Mouse (Mus musculus) granulocyte monocyte progenitor cell, adult 5-6 weeks (primary cell): ENCODE measurements at regions not wholly inside any gene's neighbourhood (a gene's known extent, or its start where the extent isn't known, plus 50 kb on each side); places are given as distances from the start of the nearest gene placed in this dataset.

Experiments
- ATAC-seq: replicated peaks from 2 replicates; pipeline ENCODE4 v1.8.0; 2016; ENCODE audit warnings: mild to moderate bottlenecking, moderate TSS enrichment, inconsistent platforms; ENCODE audit not compliant: poor library complexity, severe bottlenecking

DNA sequence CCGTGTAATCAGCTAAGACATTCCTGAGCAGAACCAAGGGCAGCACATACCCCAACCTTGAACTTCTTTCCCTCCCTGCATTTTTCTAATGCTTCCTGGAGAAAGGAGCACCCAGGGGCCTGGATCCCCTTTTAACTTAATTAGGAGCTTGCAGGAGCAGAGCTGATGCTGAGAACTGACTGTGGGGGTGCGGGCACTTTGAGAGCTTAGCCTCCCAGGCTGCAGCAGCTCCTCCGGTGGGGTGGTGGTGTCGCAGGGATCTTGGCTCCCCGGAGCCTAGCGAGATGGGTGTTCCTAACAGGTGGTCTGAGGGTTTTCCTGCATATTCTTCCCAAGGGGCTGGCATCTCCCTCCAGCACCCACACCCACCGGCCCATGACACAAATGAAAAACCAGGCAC lies 289.4 kb downstream of the Mycn start:
- no peak for ATAC-seq

DNA sequence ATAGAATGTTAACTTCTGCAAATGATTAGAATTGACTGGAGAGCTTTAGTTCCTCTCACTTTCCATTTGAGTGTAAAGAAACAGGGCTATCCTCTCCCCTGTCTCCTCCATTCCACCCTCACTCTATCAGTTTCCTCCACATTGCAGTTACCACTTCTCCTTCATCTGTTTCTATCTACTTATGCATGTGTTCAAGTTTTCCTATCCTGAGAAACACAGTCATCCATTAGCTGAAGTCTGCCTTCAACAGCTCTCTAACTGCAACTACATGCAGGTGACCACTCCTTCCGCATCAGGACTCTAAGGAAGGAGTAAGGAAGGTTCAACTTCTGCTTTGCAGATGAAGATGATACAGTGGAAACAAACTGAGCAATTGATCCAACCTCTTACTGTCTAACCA lies 291.4 kb downstream of the Mycn start:
- no peak; the same call in 1 of the 2 replicates for ATAC-seq

DNA sequence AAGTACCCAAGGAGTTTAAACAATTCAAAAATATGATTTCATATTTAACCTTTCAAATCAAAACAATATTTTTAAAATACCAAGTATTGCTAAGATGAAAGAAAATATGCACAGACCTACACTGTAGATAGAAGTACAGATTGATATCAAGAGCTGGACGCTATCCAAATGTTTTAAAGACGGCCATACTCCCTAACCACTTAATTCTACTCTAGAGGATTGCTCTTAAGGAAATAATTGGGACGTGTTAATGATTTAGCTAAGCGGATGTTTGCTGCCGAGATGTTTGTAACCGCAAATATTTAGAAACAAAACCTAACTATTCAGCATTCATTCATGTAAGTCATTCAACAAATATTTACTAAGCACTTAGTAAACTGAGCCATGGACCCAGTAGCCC lies 294.2 kb downstream of the Mycn start:
- ATAC-seq, result no peak

DNA sequence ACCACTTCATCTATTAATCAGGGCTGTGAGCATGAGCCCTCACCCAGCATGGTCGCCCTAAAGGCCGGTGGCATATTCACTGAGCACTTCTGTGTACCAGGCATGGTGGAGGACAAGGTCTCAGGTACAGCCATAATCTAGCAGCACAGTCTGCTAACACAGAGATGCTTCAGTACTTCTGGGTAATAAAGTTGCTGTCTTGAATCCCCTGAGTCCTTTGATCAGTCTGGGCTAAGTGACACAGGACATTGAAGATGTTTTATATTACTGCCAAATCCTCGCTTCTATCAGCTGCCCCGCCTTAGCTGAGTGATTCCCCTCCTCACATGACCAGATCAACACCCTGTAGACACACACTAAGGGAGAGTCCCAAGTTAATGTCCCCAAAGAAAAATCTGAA lies 296.5 kb downstream of the Mycn start:
- no peak for ATAC-seq

DNA sequence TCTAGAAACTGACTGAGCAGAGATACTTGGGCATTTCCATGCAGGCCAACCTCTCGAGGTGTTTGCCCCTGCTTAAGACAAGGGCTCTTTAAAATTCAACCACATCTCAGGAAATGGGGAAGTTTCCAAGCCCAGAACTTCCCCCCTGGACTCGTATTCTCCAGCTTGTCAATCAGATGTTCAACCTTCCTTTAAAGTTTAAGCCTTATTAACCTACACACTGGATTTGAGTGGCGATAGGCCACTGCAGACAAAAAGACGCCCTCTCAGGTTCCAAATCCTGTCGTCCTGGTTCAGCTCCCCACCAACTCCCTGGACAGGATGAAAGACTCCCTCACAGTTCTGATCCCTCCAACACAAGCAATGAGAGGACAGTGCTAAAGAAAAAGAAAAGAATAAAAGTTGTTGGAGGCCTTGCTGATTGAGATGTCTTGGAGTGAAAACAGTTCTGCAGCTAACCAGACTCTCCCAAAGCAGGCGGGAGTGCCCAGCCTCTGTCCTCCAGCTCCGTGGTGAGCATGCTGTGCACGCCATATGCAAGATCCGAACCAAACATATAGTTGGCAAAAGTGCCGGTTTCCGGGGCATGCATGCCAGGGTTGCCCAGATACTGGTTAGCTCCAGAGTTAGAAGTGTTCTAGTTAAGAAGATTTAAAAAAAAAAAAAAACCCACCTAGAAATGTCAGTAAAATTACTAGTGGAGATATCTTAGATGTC lies 298.3 kb downstream of the Mycn start:
- peak; percentile 59 for ATAC-seq

DNA sequence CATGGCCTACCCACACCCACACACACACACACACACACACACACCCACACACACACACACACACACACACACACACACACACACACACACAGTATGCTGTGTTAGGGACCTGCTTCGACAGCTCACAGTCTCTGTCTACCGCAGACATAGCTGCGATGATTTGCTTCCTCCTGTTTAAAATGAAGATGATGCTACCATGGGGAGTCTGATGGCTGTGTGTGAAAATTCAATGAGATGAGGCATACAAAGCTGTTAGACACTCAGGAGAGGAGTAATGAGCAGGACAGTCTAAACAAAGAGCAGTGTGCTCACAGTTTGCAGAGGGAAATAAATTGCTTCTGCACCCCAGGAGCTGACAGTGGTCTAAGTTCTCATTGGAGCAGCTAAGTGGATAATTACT lies 306.4 kb downstream of the Mycn start:
- ATAC-seq, result no peak

DNA sequence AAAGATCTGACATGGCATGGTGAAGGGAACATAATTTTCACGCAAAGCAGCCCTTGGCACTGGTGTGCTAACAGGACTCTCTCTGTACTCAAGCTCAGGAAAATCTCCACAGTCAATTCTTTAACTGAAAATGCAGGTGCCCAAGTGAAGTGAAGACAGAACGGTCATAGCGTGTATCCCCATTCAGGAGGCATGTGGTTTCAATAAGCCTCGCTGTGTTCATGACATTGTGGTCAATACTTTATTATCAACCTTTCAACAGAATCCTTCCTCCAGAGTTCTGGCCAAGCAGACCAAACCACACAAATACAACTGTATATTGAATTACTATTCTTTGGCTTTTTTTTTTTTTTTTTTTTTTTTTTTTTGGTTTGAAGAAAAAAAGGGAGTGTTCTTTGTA lies 314.1 kb downstream of the Mycn start:
- ATAC-seq, result no peak

DNA sequence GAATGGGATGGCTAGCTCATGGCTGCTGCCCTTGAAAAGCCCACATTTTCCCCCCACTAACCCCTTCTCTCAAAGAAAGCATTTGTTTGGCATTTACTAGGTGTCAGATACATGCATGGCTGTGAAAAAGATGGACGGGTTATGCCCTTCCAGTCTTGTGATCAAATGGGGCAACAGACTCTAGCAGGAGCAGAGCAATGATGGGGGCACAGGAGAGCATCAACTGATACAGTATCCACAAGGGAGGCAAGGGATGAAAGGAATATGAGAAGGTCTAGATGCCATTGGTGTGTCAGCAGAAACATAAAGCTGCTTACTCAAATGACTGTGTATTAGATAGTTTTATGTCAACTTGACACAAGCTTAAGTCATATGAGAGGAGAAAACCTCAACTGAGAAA lies 315.9 kb downstream of the Mycn start:
- ATAC-seq, result no peak

DNA sequence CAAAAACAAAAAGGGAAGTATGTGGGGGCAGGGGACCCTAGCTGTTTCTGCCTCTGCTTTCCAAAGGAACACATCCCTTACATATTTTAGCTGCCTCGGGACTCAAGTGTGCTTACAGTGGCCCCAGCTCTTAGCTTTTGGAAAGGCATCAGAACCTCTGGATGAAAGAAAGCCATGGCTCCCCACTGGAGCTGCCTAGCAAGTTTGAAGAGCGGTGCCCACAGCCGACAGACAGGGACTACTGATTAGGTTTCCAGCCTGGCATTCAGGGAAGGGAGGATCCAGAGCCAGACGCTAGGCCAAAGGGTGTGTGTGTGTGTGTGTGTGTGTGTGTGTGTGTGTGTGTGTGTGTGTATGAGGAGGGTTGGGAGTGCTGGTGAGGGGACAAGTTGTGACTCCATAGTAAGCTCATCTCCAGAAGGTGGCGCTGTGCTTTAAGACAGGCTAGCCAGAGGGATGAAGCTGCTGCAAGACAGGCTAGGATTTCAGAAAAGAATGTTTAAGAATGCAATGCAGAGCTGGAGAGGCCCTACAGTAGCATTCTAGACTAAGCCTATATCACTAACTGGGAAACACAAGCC lies 318.9 kb downstream of the Mycn start:
- ATAC-seq, result peak; percentile 60

DNA sequence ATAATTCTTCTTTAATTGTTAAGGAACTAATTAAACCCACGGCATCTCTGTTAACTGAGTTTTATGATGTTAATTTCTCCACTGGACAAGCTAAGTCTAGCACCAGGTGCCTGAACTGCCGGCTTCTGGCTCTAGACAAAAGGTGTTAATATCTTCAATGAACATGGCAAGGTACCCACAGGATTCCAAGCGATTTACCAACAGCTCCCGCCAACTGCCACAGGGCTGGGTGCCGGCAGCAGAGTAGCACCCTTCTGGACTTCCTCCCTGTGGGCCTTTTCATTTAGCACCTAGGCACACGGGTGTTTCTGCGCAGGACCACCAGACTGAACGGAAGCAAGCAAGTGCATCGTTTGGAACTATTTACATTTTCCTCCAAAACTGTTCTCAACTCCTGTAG lies 320.2 kb downstream of the Mycn start:
- ATAC-seq, result no peak

DNA sequence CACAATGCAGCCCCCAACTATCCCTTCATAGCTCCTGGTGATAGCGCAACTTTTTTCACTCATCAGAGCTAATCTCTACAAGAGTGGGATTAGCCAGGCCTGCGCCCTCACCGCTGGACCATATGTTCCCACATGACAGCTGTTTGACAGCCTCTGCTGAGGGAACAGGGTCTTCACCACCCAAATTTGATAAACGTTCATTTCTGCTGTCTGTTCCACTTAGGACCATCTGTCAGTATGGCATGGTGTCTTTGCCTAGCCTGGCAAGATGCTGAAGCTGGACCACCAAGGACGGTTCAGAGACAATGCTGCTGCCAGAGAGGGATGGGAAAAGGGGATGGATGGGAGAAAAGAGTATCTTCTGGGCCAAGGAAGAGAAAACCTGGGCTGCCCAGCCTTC lies 321.4 kb downstream of the Mycn start:
- ATAC-seq, result no peak

DNA sequence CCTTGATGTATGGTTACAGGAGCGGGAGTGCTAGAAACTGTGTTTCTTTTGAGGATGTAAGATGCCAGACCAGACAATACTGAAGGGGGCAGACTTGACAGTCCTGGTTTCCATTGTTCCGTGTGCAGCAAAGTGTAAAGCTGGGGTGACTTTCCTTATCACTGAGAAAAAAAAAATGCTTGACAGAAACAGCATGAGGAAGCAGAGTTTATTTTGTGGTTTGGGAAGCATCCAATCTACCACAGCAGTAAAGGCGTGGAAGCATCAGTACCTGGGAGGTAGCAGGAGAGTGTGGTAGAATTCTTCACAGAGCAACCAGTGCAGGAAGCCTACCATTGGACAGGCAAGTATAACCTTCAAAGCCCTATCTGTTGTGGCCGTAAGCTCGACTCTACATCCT lies 322.3 kb downstream of the Mycn start:
- no peak for ATAC-seq

DNA sequence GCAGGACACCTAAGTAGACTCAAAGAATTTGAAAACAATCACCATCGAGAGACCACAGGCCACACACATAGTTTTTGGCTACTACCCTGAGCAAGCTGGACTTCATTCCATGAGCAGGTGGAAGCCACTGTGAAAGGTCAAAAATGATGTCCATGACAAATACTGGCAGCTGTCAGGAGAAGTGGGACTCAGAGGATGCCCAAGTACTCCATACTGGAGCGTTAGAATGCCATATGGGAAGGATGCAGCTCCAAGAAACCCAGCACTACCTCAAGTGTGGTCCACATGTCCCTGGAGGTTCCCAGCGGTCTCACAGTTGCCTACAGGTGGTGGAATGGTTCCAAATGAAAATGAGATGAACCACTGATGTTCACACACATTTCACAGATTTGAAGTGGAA lies 329.2 kb downstream of the Mycn start:
- ATAC-seq, result no peak

DNA sequence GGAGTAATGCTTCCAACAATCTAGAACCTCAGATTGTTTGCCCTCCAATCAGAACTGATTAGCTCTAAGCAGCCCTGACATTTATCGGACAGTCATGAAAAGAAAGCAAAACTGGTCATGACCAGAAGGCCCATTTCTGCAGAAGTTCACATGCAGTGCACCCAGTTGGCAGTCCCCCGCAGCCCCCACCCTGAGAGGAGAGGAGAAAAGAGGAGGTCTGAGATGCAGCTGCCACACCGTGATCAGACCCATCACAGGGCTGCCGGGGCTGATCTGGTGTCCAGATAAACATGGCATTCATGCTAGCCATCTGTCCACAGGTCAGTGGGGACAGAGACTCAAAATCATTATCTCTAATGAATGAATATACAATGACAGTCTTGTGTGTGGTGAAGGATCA lies 330.9 kb downstream of the Mycn start:
- ATAC-seq, result no peak

DNA sequence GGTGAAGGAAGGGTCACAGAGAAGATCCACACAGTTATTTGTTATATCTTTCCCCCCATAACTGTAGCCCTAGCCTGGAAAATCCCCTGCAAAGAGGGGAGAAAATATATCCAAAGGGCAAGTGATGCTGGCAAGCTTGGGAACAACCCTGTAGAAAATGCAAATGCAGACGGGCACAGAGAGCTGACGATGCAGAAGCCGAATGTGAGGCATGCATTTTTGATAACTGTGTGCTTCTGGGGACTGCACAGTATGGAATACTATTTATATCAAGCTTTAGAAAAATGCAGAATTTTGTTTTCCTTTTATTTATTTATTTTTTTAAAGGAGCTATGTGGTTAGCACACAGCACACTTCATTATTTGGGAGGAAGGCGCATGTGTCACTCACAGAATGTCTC lies 333.7 kb downstream of the Mycn start:
- no peak for ATAC-seq

DNA sequence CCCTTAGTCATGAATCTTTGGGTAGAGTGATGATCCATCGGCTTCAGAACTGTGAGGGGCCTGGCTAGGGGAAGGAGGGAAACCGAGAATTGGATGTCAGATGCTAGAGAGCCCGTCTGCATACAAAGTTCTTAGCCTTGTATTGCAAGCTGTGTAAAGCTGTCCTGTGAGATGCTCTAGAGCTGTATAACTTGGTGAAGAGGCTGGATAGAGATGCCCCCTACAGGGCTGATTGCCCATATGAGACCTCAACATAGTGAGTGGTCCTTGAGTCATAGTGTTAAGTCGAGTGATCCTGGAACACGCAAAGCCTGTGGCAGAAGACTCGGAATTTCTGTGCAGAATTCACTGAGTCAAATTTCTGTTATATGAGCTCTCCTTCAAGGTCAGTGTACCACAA lies 334.8 kb downstream of the Mycn start:
- ATAC-seq, result no peak

DNA sequence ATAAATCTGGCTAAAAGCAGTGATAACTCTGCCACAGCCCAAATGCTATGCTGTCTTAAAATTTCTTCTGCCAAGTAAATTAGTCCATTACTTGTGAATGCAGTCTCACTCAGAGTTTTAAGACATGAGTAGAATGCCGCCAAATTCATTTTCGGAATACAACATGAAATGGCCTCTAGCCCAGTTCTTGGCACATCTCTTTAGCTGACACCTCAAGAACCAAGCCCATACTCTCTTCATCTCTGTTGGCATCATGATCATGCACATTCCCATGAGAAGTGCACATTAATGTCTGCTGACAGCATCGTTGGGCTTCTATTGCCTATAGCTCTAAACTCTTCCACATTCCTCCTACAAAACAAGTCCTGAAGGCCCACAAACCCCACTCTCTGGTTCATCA lies 336.2 kb downstream of the Mycn start:
- ATAC-seq, result no peak

DNA sequence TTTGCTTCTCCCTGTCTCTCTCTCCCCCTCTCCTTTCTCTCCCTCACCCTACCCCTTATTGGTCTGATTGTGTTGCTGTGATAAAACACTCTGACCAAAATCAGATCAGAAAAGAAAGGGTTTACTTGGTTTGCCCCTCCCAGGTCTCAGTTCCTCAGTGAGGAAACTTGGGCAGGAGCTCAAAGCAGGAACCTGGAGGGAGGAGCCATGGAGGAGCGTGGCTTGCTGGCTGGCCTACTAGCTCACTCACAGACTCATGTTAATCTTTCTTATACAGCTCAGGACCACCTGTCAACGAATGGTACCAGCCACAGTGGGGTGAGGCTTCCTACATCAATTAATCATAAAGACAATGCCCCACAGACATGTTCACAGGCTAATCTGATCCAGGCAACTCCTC lies 339.4 kb downstream of the Fam49a start:
- peak; percentile 27; the same call in 1 of the 2 replicates for ATAC-seq

DNA sequence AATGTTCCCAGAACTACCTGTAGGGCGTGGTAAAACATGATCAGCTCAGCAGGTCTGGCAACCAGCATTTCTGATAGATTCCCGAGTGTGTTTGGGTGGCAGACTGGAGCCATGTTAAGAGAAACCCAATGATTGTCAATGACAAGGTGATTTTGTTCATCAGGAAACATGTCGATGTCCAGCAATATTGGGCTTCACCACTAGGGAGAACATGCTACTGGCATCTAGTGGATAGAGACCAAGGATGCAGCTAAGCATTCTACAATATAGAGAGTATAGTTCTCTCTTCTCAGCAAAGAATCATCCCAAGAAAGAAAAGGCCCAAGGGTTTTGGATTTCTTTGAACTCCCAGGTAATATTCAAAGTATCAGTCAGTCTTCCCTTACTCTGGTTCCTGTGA lies 333.5 kb downstream of the Fam49a start:
- ATAC-seq, result peak; percentile 38; the same call in 1 of the 2 replicates

DNA sequence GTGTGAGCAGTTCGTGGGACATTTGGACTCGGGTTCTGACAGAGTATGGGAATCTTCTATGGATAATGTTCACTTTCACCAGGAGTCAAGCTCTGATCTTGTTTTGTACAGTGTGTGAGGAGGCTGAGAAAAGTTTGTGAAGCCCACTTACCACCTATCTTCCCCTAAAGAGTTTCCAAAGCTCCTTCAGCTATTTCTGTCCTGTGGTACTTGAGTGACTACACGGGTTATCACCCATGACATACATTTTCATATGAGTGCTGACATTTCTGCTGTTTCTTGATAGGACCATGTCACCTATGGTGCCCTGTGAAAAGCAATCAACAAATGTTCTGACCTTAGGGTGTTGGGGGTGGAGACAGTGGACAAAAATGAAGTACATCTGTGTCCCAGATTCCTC lies 332.6 kb downstream of the Fam49a start:
- no peak for ATAC-seq

DNA sequence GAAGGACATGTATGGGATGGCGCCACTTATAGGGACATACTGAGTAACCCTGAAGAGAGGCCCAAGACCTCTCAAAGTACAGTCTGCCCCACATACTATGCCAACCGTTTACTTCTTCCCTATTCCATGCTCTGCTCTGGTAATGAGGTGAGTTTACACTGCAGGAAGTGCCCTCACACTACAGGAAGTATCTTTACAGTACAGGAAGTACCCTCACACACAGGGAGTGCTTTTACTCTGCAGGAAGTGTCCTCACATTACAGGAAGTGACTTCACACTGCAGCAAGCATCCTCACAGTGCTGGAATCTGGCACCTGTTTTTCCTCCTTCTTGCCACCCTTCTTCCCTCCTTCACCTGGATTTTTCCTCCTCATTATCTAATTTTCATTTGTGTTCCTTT lies 331.4 kb downstream of the Fam49a start:
- peak; percentile 90 for ATAC-seq

DNA sequence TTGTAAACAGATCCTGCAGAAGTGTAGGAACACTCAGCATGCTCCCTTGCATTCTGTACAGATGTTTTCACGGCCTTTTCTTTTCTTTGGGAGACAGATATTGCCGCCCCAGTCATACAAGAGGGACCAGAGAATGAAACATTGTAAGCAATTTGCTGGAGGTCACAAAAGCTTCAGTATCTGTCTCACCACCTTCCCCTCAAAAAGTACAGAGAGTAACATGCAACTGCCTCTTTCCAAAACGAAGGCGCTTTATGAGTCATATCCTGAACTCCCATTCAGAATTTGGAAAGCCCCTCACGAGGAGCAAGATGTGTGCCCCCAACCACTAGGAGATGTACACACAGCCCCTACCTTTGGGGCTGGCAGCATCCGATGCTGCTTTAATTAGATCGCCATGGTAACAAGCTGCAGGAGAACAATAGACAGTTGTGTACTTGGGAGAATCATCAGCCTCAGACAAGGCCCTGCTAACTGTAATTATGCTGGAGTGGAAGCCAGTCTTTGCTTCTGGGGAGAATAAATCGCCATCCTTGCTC lies 328.9 kb downstream of the Fam49a start:
- no peak for ATAC-seq
